Mouse (Mus musculus) naive thymus-derived CD4-positive, alpha-beta T cell, adult 5 months (primary cell): ENCODE measurements around the gene Olfr263. TPM values are rescaled to one million over a fixed set of nuclear protein-coding genes. Genes with fewer than 3 reads are reported as not detected.

Experiments
- polyA plus RNA-seq: library from polyadenylated mRNA; unstranded; fragments of 100-300 nt; shearing (Covaris generic); gene quantifications from one replicate; pipeline ENCODE4 v1.2.1, GENCODE M21; 2017

Gene Olfr263
- polyA plus RNA-seq = not detected

GRCm38 (mm10) chr13:21129339-21129738, at the start of gene Olfr263:
Gene Olfr263, plus strand, starts transcription at chr13:21129639.

GRCm38 (mm10) chr13:21111183-21111582, 18.3 kb upstream of the Olfr263 start, which contains the start of gene Olfr1369-ps1:
Gene Olfr1369-ps1, plus strand, starts transcription at chr13:21111483.

GRCm38 (mm10) chr13:21145767-21146166, 16.3 kb downstream of the Olfr263 start, which contains the start of gene Olfr1368:
Gene Olfr1368, minus strand, starts transcription at chr13:21145867.

GRCm38 (mm10) chr13:21179367-21179723, 49.9 kb downstream of the Olfr263 start, which contains the start of gene Trim27:
Gene Trim27, plus strand, starts transcription at chr13:21179445.

Other genes starting within 250 kb of the Olfr263 start
- not detected for gene Olfr1370, start 54.7 kb upstream of the Olfr263 start, polyA plus RNA-seq
- gene Olfr1369-ps1, start 18.2 kb upstream of the Olfr263 start, polyA plus RNA-seq = not detected
- not detected for gene Olfr1368, start 16.2 kb downstream of the Olfr263 start, polyA plus RNA-seq
- gene Trim27, start 49.8 kb downstream of the Olfr263 start, polyA plus RNA-seq = 142 TPM
- gene Gpx5, start 163.1 kb downstream of the Olfr263 start, polyA plus RNA-seq = 0.21 TPM
- not detected for gene Gpx6, start 182.5 kb downstream of the Olfr263 start, polyA plus RNA-seq
- not detected for gene Olfr1367, start 217.3 kb downstream of the Olfr263 start, polyA plus RNA-seq
- 3.2 TPM for gene Zscan12, start 233.2 kb downstream of the Olfr263 start, polyA plus RNA-seq